Mouse (Mus musculus): ENCODE data around the gene Ankrd39.

Ankrd39 gene

GRCm38 (mm10) chr1:36493299-36493698, 53.9 kb downstream of the Ankrd39 start:
- no peak for DNase-seq (ENCODE audit: low spot score in 2 of 2)

GRCm38 (mm10) chr1:36492416-36493139, 54.7 kb downstream of the Ankrd39 start:
- DNase-seq (ENCODE audit: low spot score in 2 of 2) = peak; percentile 69 to 71

GRCm38 (mm10) chr1:36489661-36490060, 57.6 kb downstream of the Ankrd39 start:
- no peak for DNase-seq (ENCODE audit: low spot score in 2 of 2)

All from heart, adult 9 months (tissue).